Mouse (Mus musculus) liver, embryonic 13.5 days (tissue): Measurements from ENCODE around the gene Clcn3. TPM values are rescaled to one million over a fixed set of nuclear protein-coding genes. Genes with fewer than 3 reads are reported as not detected.
"Not testable (repeated sequence)": the region's sequence is repeated elsewhere in the genome, so short reads cannot be mapped to it uniquely, and the experiment has no call there.

Experiments
- ATAC-seq: fragments of 200-750 bp; cut with Nextera tagmentation; 2 replicates; pipeline ENCODE4 v1.8.0; 2017; ENCODE audit warnings: low read depth, mild to moderate bottlenecking, moderate number of reproducible peaks, moderate library complexity
- DNase-seq: peaks from one replicate; pipeline ENCODE4 v3.0.0; 2022
- H3K27ac ChIP-seq: fragments of 300-500 bp; sonication (generic); 2 replicates; pipeline ENCODE4 v1.5.1; 2015; ENCODE audit warnings: moderate library complexity, mild to moderate bottlenecking, inconsistent platforms
- H3K27me3 ChIP-seq: fragments of 300-500 bp; sonication (generic); 2 replicates; pipeline ENCODE4 v1.6.1; 2015; ENCODE audit warnings: mild to moderate bottlenecking, inconsistent platforms
- H3K36me3 ChIP-seq: fragments of 300-500 bp; sonication (generic); 2 replicates; pipeline ENCODE4 v1.6.1; 2015; ENCODE audit warnings: mild to moderate bottlenecking, inconsistent platforms
- H3K4me1 ChIP-seq: fragments of 300-500 bp; sonication (generic); replicated peaks from 2 replicates; pipeline ENCODE4 v1.6.1; 2015; ENCODE audit warnings: inconsistent platforms
- H3K4me2 ChIP-seq: fragments of 300-500 bp; sonication (generic); 2 replicates; pipeline ENCODE4 v1.6.1; 2015; ENCODE audit warnings: inconsistent platforms, mild to moderate bottlenecking, moderate library complexity
- H3K4me3 ChIP-seq: fragments of 300-500 bp; sonication (generic); replicated peaks from 2 replicates; pipeline ENCODE4 v1.5.1; 2015; ENCODE audit warnings: mild to moderate bottlenecking, inconsistent platforms
- H3K9ac ChIP-seq: fragments of 300-500 bp; sonication (generic); 2 replicates; pipeline ENCODE4 v1.6.1; 2015; ENCODE audit warnings: mild to moderate bottlenecking, inconsistent platforms
- H3K9me3 ChIP-seq: fragments of 300-500 bp; sonication (generic); replicated peaks from 2 replicates; pipeline ENCODE4 v1.6.1; 2016; ENCODE audit warnings: inconsistent platforms
- WGBS: fragments of 180-500 bp; shearing (Covaris S2); methylation state at CpG from one replicate; pipeline ENCODE4 v1.1.7; 2015; ENCODE audit not compliant: insufficient replicate concordance; 5-methylcytosine and 5-hydroxymethylcytosine counted together
- polyA plus RNA-seq: library from polyadenylated mRNA; unstranded; fragments of >200 nt; fragmentation: Nextera tagmentation; extraction: Ambion mirVana; gene quantifications from 2 replicates; pipeline ENCODE4 v1.2.1, GENCODE M21; 2015

The Clcn3 gene
- 35.8 and 41.3 TPM in 2 replicates for polyA plus RNA-seq

- H3K9me3 ChIP-seq = no peaks in the 10 kb centered on the region
- peak within 1 kb of the TSS; percentile 98 for H3K27ac ChIP-seq
- peak within 1 kb of the TSS; percentile 97 for H3K4me3 ChIP-seq
- DNase-seq (peak; percentile 100), ATAC-seq (peak; percentile 98)
- no peaks in the 10 kb centered on the region for H3K36me3 ChIP-seq
- under 1% methylated on average over 101 of the region's 101 CpGs for WGBS
- H3K9ac ChIP-seq = peak within 1 kb of the TSS; percentile 99
- H3K27me3 ChIP-seq = no peaks in the 10 kb centered on the region
- H3K4me2 ChIP-seq = peak within 1 kb of the TSS; percentile 85
- peaks cover 40% of the 10 kb centered on the region for H3K4me1 ChIP-seq
Observed at GRCm38 (mm10) chr8:60982701-60983687, at the start of gene Clcn3. Gene Clcn3 (minus strand): TSS chr8:60983300.

GRCm38 (mm10) chr8:60996468-60996867 is 13.4 kb upstream of the Clcn3 start:
- Histone ChIP-seq H3K4me1 (peaks cover 22% of the 10 kb centered on the region), H3K4me2 (no peak overlapping the region), H3K27me3 (no peaks in the 10 kb centered on the region), H3K36me3 (0 out of 2 replicates have a peak, but pooled peaks cover 9% of the 10 kb centered on the region), H3K4me3 (no peak overlapping the region), H3K9me3 (no peaks in the 10 kb centered on the region), H3K27ac (no peak overlapping the region), H3K9ac (no peak overlapping the region)
- ATAC-seq = no peak
- DNase-seq = no peak
- WGBS = 86% methylated on average over 3 of the region's 3 CpGs

- H3K9me3 ChIP-seq = no peaks in the 10 kb centered on the region
- H3K4me3 ChIP-seq = peak overlapping the region; percentile 77
- H3K27me3 ChIP-seq = no peaks in the 10 kb centered on the region
- H3K27ac ChIP-seq = peak overlapping the region; percentile 97
- H3K36me3 ChIP-seq = 0 out of 2 replicates have a peak, but pooled peaks cover 7% of the 10 kb centered on the region
- peak overlapping the region; percentile 84 for H3K9ac ChIP-seq
- 3% methylated on average over 12 of the region's 12 CpGs for WGBS
- peak overlapping the region; percentile 84 for H3K4me2 ChIP-seq
- peaks cover 25% of the 10 kb centered on the region for H3K4me1 ChIP-seq
- DNase-seq (no peak), ATAC-seq (peak; percentile 41)
Observed at GRCm38 (mm10) chr8:60993639-60993986, 10.5 kb upstream of the Clcn3 start.

DNA sequence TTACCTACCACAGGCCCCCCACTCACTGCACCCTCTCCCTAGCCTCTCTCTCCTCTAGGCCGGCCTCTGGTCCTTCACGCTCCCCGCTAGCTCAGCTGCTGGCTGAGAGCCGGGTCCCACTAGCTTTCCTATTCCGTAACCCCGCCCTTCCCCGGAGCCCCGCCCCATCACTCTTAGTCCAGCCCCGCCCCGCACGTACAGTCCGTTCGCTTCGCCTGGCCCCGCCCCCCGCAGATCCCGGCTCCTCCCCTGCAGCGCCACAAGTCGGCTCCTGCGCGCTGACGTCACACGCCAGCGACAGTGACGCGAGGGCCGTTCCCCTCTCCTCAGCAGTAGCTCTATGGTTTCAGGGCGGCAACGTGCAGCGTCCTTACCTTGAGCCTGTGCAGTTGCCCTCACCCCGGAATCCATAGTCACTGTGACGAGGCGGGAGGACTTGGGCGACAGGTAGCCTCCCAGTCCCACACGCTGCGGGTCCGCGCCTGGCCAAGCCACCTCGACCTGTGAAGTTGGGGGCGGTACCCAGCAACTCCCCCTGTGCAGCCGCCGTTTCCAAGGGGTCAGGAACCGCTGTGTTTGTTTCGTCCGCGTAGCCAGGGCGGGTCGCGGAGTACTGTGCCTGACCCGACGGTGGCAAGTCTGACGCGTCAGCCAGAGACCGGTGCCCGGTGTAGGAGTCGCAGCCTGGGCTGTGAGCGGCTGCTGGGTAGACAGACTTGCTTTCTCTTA is 10.0 kb upstream of the Clcn3 start, which contains the start of gene Nek1:
TSS of gene Nek1 (plus strand) at position 286 of the 729 bp plus-strand sequence.
- no peaks in the 10 kb centered on the region for H3K9me3 ChIP-seq
- 0 out of 2 replicates have a peak, but pooled peaks cover 1% of the 10 kb centered on the region for H3K36me3 ChIP-seq
- peak within 1 kb of the TSS; percentile 97 for H3K27ac ChIP-seq
- under 1% methylated on average over 57 of the region's 57 CpGs for WGBS
- peak within 1 kb of the TSS; percentile 84 for H3K9ac ChIP-seq
- peak within 1 kb of the TSS; percentile 84 for H3K4me2 ChIP-seq
- H3K4me3 ChIP-seq = peak within 1 kb of the TSS; percentile 77
- ATAC-seq (peak; percentile 92), DNase-seq (peak; percentile 97)
- H3K27me3 ChIP-seq = no peaks in the 10 kb centered on the region
- peaks cover 25% of the 10 kb centered on the region for H3K4me1 ChIP-seq

DNA sequence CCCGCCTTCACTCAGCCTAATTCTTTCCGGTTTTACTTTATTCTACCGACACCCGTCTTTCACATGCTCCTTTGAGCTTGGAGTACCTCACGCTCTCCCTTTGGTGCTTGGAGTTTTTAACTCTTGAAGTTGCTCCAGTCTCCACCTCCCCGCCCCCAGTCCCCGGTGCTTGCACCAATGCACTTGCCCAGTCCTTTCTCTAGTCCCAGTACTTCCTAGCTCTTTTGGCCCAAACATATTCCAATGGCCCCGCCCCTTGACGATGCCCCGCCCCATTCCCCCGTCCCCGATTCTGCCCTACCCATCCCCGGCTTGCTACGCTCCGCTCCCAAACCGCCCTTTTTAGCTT is 9.4 kb upstream of the Clcn3 start:
- peak; percentile 80 for ATAC-seq
- H3K4me1 ChIP-seq = peaks cover 25% of the 10 kb centered on the region
- H3K4me3 ChIP-seq = peak overlapping the region; percentile 77
- H3K9me3 ChIP-seq = no peaks in the 10 kb centered on the region
- no peaks in the 10 kb centered on the region for H3K27me3 ChIP-seq
- peak; percentile 79 for DNase-seq
- H3K27ac ChIP-seq = peak overlapping the region; percentile 97
- H3K9ac ChIP-seq = peak overlapping the region; percentile 75
- H3K4me2 ChIP-seq = peak overlapping the region; percentile 73
- 1% methylated on average over 16 of the region's 16 CpGs for WGBS
- H3K36me3 ChIP-seq = no peaks in the 10 kb centered on the region

DNA sequence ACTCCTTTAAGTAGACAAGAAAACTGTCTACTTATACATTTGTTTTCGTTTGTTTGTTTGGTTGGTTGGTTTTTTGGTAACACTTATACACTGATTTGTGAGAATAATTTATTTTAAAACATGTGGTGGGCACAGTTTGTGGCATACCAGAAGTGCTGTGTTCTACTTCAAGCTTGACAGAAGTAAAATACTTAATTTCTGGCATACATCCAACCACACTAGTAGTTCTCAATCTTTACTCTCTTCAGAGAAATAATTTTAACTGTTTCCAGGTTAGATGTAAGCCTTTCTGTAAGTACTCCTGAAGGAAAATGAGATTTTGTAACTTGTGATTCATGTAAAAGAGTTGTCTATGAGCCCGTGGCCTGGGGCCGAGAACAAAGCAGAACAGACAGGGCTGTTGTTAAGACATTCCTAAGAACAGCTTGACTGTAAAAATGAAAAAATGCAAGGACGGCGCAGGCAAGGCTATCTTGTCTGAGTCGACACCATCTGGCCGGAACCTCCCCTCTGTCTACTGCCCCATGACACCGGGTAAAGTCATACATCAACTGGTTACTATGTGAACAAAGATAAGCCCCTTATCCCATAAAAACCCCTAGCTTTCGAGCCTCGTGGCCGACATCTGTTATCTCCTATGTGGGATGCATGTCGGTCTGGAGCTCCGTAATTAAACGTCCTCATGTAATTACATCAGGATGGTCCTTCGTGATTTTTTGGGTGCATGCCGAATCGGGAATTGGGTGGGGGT is 1.3 kb upstream of the Clcn3 start:
- H3K4me1 ChIP-seq = peaks cover 29% of the 10 kb centered on the region
- 70% methylated on average over 17 of the region's 17 CpGs for WGBS
- H3K9me3 ChIP-seq, H3K36me3 ChIP-seq, H3K27me3 ChIP-seq, ATAC-seq: not testable (repeated sequence)
- H3K27ac ChIP-seq = peak overlapping the region; percentile 96
- peak overlapping the region; percentile 85 for H3K4me2 ChIP-seq
- peak; percentile 53 for DNase-seq
- peak overlapping the region; percentile 99 for H3K9ac ChIP-seq
- H3K4me3 ChIP-seq = peak overlapping the region; percentile 97

DNA sequence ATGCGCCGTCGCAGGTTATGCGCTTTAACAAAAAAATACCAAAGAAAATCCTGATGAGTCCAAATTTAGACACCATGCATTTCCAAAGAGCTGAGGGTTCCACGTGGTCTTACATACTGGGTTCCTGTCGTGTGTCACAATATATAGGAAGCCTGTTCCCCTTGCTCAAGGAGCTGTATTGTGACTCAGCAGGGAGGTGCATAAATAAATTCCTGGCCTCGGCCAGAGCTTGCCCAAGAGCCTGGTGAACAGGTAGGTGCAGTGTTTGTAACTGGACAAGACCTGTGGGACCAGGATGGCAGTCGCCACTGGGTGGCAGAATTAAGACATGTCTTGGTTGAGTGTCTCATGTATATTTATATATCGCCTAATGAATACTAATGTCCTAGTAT is 584 bp upstream of the Clcn3 start:
- DNase-seq (peak; percentile 63), ATAC-seq (peak; percentile 61)
- Histone ChIP-seq H3K27ac (peak overlapping the region; percentile 96), H3K9me3 (no peaks in the 10 kb centered on the region), H3K27me3 (no peaks in the 10 kb centered on the region), H3K36me3 (no peaks in the 10 kb centered on the region), H3K4me1 (peaks cover 36% of the 10 kb centered on the region), H3K4me2 (peak overlapping the region; percentile 85), H3K9ac (peak overlapping the region; percentile 99), H3K4me3 (peak overlapping the region; percentile 97)
- 9% methylated on average over 9 of the region's 9 CpGs for WGBS

DNA sequence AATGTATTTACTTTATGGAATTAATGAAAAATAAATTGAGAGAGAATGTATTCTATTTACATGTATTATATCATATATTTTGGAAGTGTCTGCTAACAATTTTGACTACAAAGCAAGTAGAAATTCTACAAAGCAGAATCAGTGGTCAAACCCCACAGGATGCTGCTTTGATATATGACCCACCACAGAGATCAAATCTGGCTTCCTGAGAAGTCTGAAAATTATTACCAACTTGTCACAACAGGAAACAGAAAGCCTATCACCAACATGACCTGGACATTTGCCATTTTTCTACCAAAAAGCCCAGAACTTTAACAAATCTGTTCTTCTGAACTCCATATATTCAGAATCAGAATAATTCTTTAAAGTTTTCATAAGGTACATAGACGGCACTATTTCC is 1.7 kb downstream of the Clcn3 start:
- Histone ChIP-seq H3K4me3 (peak overlapping the region; percentile 97), H3K36me3 (no peaks in the 10 kb centered on the region), H3K9ac (peak overlapping the region; percentile 99), H3K9me3 (no peaks in the 10 kb centered on the region), H3K27ac (peak overlapping the region; percentile 70), H3K27me3 (no peaks in the 10 kb centered on the region), H3K4me1 (peaks cover 52% of the 10 kb centered on the region), H3K4me2 (peak overlapping the region; percentile 85)
- 24% methylated on average over 1 of the region's 1 CpGs for WGBS
- DNase-seq = no peak
- ATAC-seq = no peak

- DNase-seq (no peak), ATAC-seq (no peak)
- peak overlapping the region; percentile 1; the same call in 1 of the 2 replicates for H3K4me3 ChIP-seq
- peak overlapping the region; percentile 71 for H3K27ac ChIP-seq
- no peaks in the 10 kb centered on the region for H3K9me3 ChIP-seq
- WGBS = 68% methylated on average over 5 of the region's 5 CpGs
- H3K36me3 ChIP-seq = no peaks in the 10 kb centered on the region
- peak overlapping the region; percentile 49 for H3K9ac ChIP-seq
- H3K4me2 ChIP-seq = peak overlapping the region; percentile 47
- no peaks in the 10 kb centered on the region for H3K27me3 ChIP-seq
- H3K4me1 ChIP-seq = peaks cover 67% of the 10 kb centered on the region
Observed at GRCm38 (mm10) chr8:60978496-60978895, 4.6 kb downstream of the Clcn3 start.

DNA sequence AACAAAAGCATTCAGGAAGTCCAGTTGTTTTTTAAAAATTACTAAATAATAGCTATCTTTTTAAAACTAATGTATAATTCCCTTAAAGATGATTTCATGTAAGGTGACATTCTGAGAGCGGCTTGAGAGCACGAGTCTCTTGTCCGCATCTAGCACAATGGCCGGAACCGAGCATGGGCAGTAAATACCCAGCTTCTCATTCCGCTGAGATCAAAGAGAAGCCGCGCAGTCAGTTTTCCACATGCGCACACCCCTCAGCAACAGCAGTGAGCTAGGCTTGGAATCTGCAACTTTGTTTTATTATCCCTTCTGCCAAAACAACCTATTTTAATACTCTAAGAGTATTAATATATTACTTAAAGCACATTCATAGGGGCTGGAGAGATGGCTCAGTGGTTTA is 6.3 kb downstream of the Clcn3 start:
- Histone ChIP-seq H3K4me2 (peak overlapping the region; percentile 59), H3K9ac (peak overlapping the region; percentile 60)

More for the DNA sequence above, 6.3 kb downstream of the Clcn3 start:
- Histone ChIP-seq H3K27me3 (no peaks in the 10 kb centered on the region), H3K27ac (peak overlapping the region; percentile 76), H3K4me1 (peaks cover 83% of the 10 kb centered on the region), H3K9me3 (no peaks in the 10 kb centered on the region), H3K4me3 (peak overlapping the region; percentile 16; the same call in 1 of the 2 replicates), H3K36me3 (no peaks in the 10 kb centered on the region)
- 79% methylated on average over 9 of the region's 9 CpGs for WGBS
- no peak for DNase-seq
- no peak for ATAC-seq
